Mouse (Mus musculus): ENCODE measurements around the gene Cnpy1. TPM values are rescaled to one million over a fixed set of nuclear protein-coding genes. Genes with fewer than 3 reads are reported as not detected.

The Cnpy1 gene
- total RNA-seq, 2 experiments from 2014 or later, result not detected

- no peak for ATAC-seq (replicated peaks; ENCODE audit: low FRiP score, low TSS enrichment, poor library complexity, severe bottlenecking)
Measured at GRCm38 (mm10) chr5:28203086-28203485, 42.5 kb downstream of the Cnpy1 start.

GRCm38 (mm10) chr5:28199089-28199873, 46.3 kb downstream of the Cnpy1 start:
- no peak for ATAC-seq (replicated peaks; ENCODE audit: low FRiP score, low TSS enrichment, poor library complexity, severe bottlenecking)

GRCm38 (mm10) chr5:28195473-28195872, 50.1 kb downstream of the Cnpy1 start:
- no peak for ATAC-seq (replicated peaks; ENCODE audit: low FRiP score, low TSS enrichment, poor library complexity, severe bottlenecking)

GRCm38 (mm10) chr5:28192099-28192454, 53.5 kb downstream of the Cnpy1 start:
- no peak for ATAC-seq (replicated peaks; ENCODE audit: low FRiP score, low TSS enrichment, poor library complexity, severe bottlenecking)

GRCm38 (mm10) chr5:28191201-28192098, 54.2 kb downstream of the Cnpy1 start:
- no peak for ATAC-seq (replicated peaks; ENCODE audit: low FRiP score, low TSS enrichment, poor library complexity, severe bottlenecking)

- no peak for ATAC-seq (replicated peaks; ENCODE audit: low FRiP score, low TSS enrichment, poor library complexity, severe bottlenecking)
Measured at GRCm38 (mm10) chr5:28179237-28179790, 66.3 kb downstream of the Cnpy1 start.

- ATAC-seq (replicated peaks; ENCODE audit: low FRiP score, low TSS enrichment, poor library complexity, severe bottlenecking), result no peak
Measured at GRCm38 (mm10) chr5:28178322-28178721, 67.3 kb downstream of the Cnpy1 start.

GRCm38 (mm10) chr5:28176585-28176984, 69.0 kb downstream of the Cnpy1 start:
- no peak for ATAC-seq (replicated peaks; ENCODE audit: low FRiP score, low TSS enrichment, poor library complexity, severe bottlenecking)

GRCm38 (mm10) chr5:28176023-28176422, 69.6 kb downstream of the Cnpy1 start:
- no peak for ATAC-seq (replicated peaks; ENCODE audit: low FRiP score, low TSS enrichment, poor library complexity, severe bottlenecking)

GRCm38 (mm10) chr5:28175570-28175919, 70.1 kb downstream of the Cnpy1 start:
- ATAC-seq (replicated peaks; ENCODE audit: low FRiP score, low TSS enrichment, poor library complexity, severe bottlenecking), result no peak

GRCm38 (mm10) chr5:28174876-28175569, 70.6 kb downstream of the Cnpy1 start:
- ATAC-seq (replicated peaks; ENCODE audit: low FRiP score, low TSS enrichment, poor library complexity, severe bottlenecking), result no peak

- ATAC-seq (replicated peaks; ENCODE audit: low FRiP score, low TSS enrichment, poor library complexity, severe bottlenecking), result no peak
Measured at GRCm38 (mm10) chr5:28174086-28174485, 71.5 kb downstream of the Cnpy1 start.

GRCm38 (mm10) chr5:28173674-28174073, 71.9 kb downstream of the Cnpy1 start:
- no peak for ATAC-seq (replicated peaks; ENCODE audit: low FRiP score, low TSS enrichment, poor library complexity, severe bottlenecking)

- ATAC-seq (replicated peaks; ENCODE audit: low FRiP score, low TSS enrichment, poor library complexity, severe bottlenecking), result no peak
Measured at GRCm38 (mm10) chr5:28172921-28173670, 72.5 kb downstream of the Cnpy1 start.

- ATAC-seq (replicated peaks; ENCODE audit: low FRiP score, low TSS enrichment, poor library complexity, severe bottlenecking), result no peak
Measured at GRCm38 (mm10) chr5:28172261-28172920, 73.2 kb downstream of the Cnpy1 start.

- no peak for ATAC-seq (replicated peaks; ENCODE audit: low FRiP score, low TSS enrichment, poor library complexity, severe bottlenecking)
Measured at GRCm38 (mm10) chr5:28171667-28172066, 73.9 kb downstream of the Cnpy1 start.

GRCm38 (mm10) chr5:28170892-28171291, 74.7 kb downstream of the Cnpy1 start:
- ATAC-seq (replicated peaks; ENCODE audit: low FRiP score, low TSS enrichment, poor library complexity, severe bottlenecking), result no peak

GRCm38 (mm10) chr5:28170081-28170480, 75.5 kb downstream of the Cnpy1 start:
- no peak for ATAC-seq (replicated peaks; ENCODE audit: low FRiP score, low TSS enrichment, poor library complexity, severe bottlenecking)

All from megakaryocyte-erythroid progenitor cell, adult 5-6 weeks (primary cell).